Mouse (Mus musculus): ENCODE data around the gene Sik2. TPM values are rescaled to one million over a fixed set of nuclear protein-coding genes. Genes with fewer than 3 reads are reported as not detected.
A peak's percentile ranks its signal among the peaks of the same experiment; 100 is the strongest.

The Sik2 gene
- polyA plus RNA-seq, 1 experiment from 2014 or later = 14.5 TPM

DNA sequence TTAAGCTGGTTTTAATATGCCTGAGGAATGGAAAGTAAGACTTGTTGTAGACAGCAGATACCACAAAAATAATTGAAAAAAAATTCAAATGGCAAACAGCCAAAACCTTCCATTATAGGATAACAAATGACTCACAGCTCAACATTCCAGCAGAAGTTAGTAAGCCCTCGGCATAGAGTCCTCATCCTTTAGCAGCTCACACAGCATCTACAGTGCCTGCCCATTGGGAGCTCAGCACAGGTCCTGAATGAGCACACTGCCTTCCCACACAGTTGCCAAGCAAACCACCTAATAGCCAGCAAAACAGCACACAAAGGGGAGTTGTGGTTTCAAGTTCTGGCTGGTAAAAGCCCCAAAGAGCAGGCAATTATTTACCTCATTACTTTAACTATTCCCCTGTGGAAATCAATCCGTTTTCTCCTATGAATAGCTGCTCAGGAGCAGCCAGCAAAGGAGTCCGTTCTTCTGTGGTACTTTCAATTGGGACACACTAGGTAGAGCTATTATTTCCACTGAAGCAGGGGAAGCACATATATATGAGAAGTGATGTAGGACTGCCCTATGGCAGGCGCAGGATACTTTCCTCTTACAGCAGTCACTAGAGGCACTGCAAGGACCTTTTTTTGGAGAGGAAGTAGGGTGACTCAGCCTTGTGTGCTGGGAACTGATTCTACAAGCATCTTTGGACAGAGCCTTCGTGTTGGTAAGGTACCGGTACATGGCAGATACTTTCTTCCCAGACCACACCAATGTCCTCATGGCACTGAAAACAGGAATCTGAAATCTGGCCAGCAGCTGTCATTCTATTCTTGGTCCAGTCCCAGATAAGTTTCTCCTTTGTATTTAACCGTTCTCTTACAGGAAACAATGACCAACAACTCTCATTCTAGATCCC is 108.6 kb downstream of the Sik2 start:
- Histone ChIP-seq H3K4me1 (replicated peaks) (no peaks in the 10 kb centered on the region), H3K4me3 (replicated peaks) (no peak overlapping the region), H3K27ac (no peak overlapping the region), H3K9ac (replicated peaks) (no peak overlapping the region), H3K27me3 (no peaks in the 10 kb centered on the region), H3K4me2 (replicated peaks) (no peak overlapping the region), H3K9me3 (no peaks in the 10 kb centered on the region), H3K36me3 (peaks cover 33% of the 10 kb centered on the region)
- 82% methylated on average over 7 of the region's 7 CpGs for WGBS
- ATAC-seq = no peak

DNA sequence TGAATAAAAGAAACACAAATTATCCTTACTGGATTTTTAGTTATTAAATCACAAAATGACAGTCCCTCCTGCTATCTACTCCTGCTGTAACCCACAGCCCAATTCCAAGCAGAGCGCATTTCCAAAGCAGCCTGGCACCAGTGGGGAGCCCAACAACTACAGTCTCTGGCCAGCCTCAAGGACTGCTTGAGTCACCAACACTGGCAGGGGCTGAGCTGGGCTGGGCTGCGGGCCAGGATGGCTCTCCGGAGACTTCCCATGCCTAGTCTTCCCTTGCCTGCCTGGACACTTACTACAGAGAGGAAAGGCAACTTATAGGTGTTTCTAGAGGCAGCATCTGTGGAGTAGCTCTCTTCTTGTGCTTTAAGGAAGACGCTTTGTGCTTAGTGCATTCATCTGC is 115.2 kb downstream of the Sik2 start:
- Histone ChIP-seq H3K9ac (replicated peaks) (no peak overlapping the region), H3K27me3 (no peaks in the 10 kb centered on the region), H3K4me1 (replicated peaks) (no peaks in the 10 kb centered on the region), H3K36me3 (peaks cover 49% of the 10 kb centered on the region), H3K4me3 (replicated peaks) (no peak overlapping the region), H3K9me3 (no peaks in the 10 kb centered on the region), H3K27ac (no peak overlapping the region), H3K4me2 (replicated peaks) (no peak overlapping the region)
- no peak for ATAC-seq
- WGBS = 83% methylated on average over 4 of the region's 4 CpGs

DNA sequence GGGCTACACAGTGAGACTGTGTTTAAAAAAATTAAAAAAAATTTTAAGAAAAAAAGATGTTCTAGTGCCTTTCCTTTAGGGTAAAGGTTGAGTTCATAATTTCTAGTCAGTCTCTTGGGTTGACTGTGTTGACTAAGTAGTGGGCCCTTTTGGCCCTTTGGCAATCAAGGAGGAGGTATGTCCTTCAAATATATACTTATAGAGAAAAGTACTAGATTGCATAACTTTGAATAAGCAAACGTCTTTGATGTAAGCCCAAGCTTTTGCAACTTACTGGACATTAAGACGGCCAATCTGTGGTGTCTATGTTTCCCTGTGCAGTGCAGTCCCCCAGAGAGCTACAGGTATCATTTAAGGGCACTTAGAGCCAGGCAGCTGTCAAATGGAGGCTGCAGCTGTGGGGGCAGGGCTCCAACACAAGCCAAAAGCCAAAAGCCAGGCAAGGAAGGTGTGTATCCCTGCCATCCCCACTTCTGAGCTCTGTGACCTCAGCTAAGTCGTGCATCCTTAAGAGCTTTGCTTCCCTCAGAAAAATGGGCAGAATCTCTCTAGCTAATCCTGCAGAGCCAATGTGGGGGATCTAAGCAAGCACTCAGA is 118.3 kb downstream of the Sik2 start:
- Histone ChIP-seq H3K36me3 (peaks cover 24% of the 10 kb centered on the region), H3K9me3 (no peaks in the 10 kb centered on the region), H3K27me3 (no peaks in the 10 kb centered on the region), H3K4me2 (replicated peaks) (no peak overlapping the region), H3K4me3 (replicated peaks) (no peak overlapping the region), H3K4me1 (replicated peaks) (peaks cover 14% of the 10 kb centered on the region), H3K9ac (replicated peaks) (no peak overlapping the region), H3K27ac (no peak overlapping the region)
- ATAC-seq = no peak
- WGBS = 93% methylated on average over 3 of the region's 3 CpGs

DNA sequence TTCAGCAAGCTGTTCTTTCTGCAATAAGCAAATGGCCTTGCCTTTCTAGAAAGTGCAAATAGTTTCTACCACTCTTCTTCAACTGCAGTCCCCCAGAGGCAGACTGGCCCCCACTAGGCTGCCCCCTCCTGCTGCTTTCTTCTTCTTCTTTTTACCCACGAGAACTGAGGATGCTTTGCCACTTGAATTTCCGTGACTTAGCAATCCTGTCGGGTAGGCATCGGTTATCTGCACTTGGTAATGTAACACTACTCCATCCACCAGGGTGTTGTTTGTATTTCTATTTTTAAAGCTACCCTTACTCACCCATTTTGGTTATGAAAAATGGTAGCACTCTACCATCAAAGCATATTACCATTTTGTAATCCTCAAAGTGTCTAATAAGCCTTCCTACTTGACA is 118.9 kb downstream of the Sik2 start:
- H3K27me3 ChIP-seq = no peaks in the 10 kb centered on the region
- H3K4me3 ChIP-seq (replicated peaks) = no peak overlapping the region
- H3K4me1 ChIP-seq (replicated peaks) = peaks cover 18% of the 10 kb centered on the region
- peaks cover 22% of the 10 kb centered on the region for H3K36me3 ChIP-seq
- H3K9ac ChIP-seq (replicated peaks) = no peak overlapping the region
- no peak overlapping the region for H3K27ac ChIP-seq
- no peak overlapping the region for H3K4me2 ChIP-seq (replicated peaks)
- WGBS = 77% methylated on average over 4 of the region's 4 CpGs
- H3K9me3 ChIP-seq = no peaks in the 10 kb centered on the region
- ATAC-seq = no peak

DNA sequence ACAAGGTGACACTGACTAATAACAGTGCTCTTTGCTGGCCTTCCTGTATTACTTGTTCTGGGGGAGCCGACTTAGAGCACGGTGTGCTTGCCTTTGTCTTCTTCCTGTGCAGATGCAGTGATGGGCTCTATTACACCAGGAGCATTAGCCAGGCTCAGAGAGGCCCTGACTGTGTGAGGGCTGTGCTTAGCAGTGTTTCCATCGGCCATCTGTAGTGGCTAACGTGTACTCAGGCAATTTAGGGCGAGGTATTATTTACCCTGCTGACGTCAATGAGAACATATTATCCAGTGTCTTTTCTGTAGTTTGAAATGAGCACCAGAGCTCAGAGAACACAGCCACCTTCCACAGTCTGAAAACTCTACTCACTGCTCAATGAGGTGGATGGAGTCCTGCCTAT is 119.7 kb downstream of the Sik2 start:
- Histone ChIP-seq H3K4me3 (replicated peaks) (no peak overlapping the region), H3K9me3 (no peaks in the 10 kb centered on the region), H3K27ac (no peak overlapping the region), H3K9ac (replicated peaks) (no peak overlapping the region), H3K4me2 (replicated peaks) (no peak overlapping the region), H3K27me3 (no peaks in the 10 kb centered on the region), H3K4me1 (replicated peaks) (peaks cover 18% of the 10 kb centered on the region), H3K36me3 (peaks cover 17% of the 10 kb centered on the region)
- ATAC-seq = no peak
- WGBS = 68% methylated on average over 6 of the region's 6 CpGs

DNA sequence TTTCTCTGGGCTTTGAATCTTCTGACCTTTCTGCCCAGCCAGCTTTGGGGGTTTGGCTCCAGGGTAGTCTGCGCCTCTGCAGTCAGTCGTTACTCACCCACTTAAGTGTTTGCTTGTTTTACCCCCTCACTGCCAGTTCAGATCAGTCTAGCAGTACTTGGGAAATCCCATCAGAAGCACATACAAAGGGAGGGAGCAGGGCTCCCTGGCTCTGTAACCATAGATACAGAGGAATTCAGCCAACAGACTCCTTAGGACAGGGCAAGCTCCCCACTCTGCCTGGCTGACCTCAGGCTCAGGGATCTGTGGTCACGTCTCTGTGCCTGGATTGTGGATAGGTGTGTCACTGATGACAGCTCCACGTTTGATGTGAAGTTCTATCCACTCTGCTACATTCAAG is 121.5 kb downstream of the Sik2 start:
- WGBS = 24% methylated on average over 4 of the region's 4 CpGs
- peaks cover 21% of the 10 kb centered on the region for H3K36me3 ChIP-seq
- H3K9me3 ChIP-seq = no peaks in the 10 kb centered on the region
- H3K4me3 ChIP-seq (replicated peaks) = no peak overlapping the region
- no peaks in the 10 kb centered on the region for H3K27me3 ChIP-seq
- peaks cover 18% of the 10 kb centered on the region for H3K4me1 ChIP-seq (replicated peaks)
- ATAC-seq = peak; percentile 66
- H3K9ac ChIP-seq (replicated peaks) = no peak overlapping the region
- H3K4me2 ChIP-seq (replicated peaks) = no peak overlapping the region
- no peak overlapping the region for H3K27ac ChIP-seq

DNA sequence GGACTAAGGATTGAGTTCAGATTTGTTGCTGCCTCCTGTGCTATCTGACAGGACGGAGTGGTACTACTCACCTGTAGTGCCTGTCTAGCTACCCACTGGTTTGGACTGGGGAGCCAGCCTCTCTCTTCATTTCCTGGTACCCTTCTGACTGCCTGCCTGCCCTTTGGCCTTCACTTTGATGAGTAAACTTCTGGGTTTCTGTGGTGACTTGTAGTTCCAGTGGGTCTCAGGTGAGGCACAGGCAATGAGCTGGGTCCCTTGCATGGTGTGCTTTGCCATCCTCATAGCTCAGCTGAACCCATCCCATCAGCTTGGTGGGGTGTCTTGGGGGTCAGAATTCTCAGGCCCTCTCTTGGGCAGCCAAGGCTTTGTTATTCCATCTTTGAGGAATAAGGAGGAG is 122.0 kb downstream of the Sik2 start:
- no peak overlapping the region for H3K4me2 ChIP-seq (replicated peaks)
- no peaks in the 10 kb centered on the region for H3K9me3 ChIP-seq
- no peak overlapping the region for H3K4me3 ChIP-seq (replicated peaks)
- H3K27me3 ChIP-seq = no peaks in the 10 kb centered on the region
- H3K4me1 ChIP-seq (replicated peaks) = peaks cover 18% of the 10 kb centered on the region
- no peak overlapping the region for H3K9ac ChIP-seq (replicated peaks)
- 92% methylated on average over 1 of the region's 1 CpGs for WGBS
- no peak for ATAC-seq
- H3K36me3 ChIP-seq = peaks cover 22% of the 10 kb centered on the region
- no peak overlapping the region for H3K27ac ChIP-seq

DNA sequence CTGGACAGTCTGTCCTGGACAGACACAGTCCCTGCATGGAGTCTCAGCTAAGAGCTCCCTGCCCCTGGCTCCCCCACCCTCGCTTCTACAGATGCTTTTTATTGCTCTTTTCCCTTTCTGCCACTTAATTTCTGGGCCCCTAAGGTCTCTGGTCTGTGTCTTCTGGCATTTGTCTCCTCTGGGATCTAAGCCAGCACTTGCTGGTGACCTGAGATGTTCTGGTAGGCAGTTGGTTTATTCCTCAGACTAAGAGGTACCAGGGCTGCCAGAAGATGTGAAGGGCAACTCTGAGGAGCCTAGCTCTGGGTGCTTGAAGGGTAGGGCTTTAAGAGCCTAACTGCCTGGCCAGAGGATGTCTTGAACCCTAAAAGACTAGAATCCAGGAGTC is 123.3 kb downstream of the Sik2 start:
- Histone ChIP-seq H3K27me3 (no peaks in the 10 kb centered on the region), H3K4me3 (replicated peaks) (no peak overlapping the region), H3K9me3 (no peaks in the 10 kb centered on the region), H3K9ac (replicated peaks) (no peak overlapping the region), H3K4me2 (replicated peaks) (no peak overlapping the region), H3K36me3 (peaks cover 30% of the 10 kb centered on the region), H3K27ac (no peak overlapping the region), H3K4me1 (replicated peaks) (peaks cover 18% of the 10 kb centered on the region)
- 63% methylated on average over 1 of the region's 1 CpGs for WGBS
- ATAC-seq = no peak

DNA sequence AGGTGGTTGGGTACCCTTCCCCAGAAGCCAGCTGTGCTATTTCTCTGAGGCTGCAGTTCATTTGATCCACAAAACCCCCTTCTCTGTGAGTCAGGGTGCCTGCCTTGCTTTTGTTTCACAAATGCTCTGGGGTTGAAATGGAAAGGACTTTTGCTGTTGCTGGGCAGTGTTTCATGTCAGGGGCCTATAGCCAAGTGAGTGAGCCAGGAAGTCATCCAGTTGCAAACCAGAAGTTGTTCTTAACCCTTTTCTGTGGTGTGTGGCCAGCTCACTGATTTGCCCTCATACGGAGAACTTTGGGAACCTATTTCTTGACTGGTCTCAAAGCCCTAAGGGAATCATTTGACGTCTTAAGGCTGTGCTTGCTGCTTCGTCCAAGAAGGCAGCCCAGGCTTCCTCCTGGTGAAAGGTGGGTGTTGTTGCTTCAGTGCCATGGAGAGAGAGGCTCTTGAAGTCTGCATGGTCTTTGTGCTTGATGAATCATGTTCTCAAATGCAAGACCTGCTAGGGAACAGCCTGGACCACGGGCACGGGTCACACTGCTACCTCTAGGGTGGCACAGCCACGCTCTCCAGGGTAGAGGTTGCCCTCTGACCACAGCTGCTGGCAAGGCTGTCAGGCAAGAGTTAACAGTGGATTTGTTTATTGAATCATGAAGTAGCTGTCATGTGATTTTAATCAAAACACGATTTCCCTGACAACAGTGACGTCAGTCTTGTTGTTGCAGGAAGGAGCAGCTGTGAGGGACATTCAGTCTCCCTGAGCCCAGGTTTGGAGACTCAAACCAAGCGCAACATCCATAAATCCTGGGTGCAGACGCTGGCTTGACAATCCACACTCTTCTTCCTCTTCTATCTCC is 123.9 kb downstream of the Sik2 start:
- 0 out of 2 replicates have a peak, but pooled peaks have one; percentile 31 for ATAC-seq
- no peak overlapping the region for H3K9ac ChIP-seq (replicated peaks)

DNA sequence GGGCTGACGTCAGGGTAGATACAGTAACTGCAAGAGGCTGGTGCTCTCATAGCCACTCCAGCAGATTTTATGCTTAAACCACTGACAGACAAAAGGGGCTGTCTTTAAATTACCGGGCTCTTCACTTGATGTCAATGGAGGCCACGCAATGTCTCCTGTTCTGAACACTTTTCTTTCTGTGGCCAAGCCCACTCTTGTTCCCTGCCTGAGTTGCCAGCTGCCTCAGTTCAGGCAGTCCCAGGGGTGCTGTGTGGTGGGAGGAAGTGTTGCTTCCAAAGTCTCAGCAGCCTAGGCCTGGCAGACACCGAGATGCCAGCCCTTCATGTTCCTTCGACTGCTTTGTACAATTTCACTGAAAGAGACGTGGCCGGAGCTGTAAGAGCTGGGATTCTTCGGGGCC is 124.8 kb downstream of the Sik2 start:
- peaks cover 45% of the 10 kb centered on the region for H3K36me3 ChIP-seq
- H3K4me3 ChIP-seq (replicated peaks) = no peak overlapping the region
- no peaks in the 10 kb centered on the region for H3K27me3 ChIP-seq
- peaks cover 18% of the 10 kb centered on the region for H3K4me1 ChIP-seq (replicated peaks)
- H3K4me2 ChIP-seq (replicated peaks) = no peak overlapping the region
- H3K27ac ChIP-seq = no peak overlapping the region
- no peak overlapping the region for H3K9ac ChIP-seq (replicated peaks)
- no peaks in the 10 kb centered on the region for H3K9me3 ChIP-seq
- no peak for ATAC-seq
- 86% methylated on average over 8 of the region's 8 CpGs for WGBS

More for the DNA sequence above, 123.9 kb downstream of the Sik2 start:
- Histone ChIP-seq H3K27me3 (no peaks in the 10 kb centered on the region), H3K4me2 (replicated peaks) (no peak overlapping the region), H3K4me3 (replicated peaks) (no peak overlapping the region), H3K4me1 (replicated peaks) (peaks cover 18% of the 10 kb centered on the region), H3K9me3 (no peaks in the 10 kb centered on the region), H3K36me3 (peaks cover 37% of the 10 kb centered on the region), H3K27ac (no peak overlapping the region; the same call in 1 of the 2 replicates)
- 74% methylated on average over 10 of the region's 10 CpGs for WGBS

DNA sequence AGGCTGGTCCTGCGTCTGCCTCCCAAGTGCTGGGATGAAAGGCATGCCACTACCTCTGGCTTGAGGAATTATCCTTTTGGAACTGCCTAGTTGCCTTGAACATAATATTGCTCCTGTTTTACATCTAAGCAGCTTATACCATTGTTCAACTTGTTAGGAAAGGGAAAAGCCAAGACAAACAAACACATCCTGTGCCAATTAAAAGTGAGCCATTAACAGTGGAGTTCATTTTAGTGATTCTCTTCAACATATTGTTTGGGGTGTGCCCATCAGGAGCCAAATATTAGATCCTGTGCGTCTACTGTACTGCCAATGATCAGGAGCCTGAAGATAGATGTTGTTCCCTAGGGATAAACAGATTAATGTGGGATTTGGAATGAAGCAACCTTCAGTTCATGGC is 126.7 kb downstream of the Sik2 start:
- Histone ChIP-seq H3K4me3 (replicated peaks) (no peak overlapping the region), H3K27ac (no peak overlapping the region), H3K4me1 (replicated peaks) (peaks cover 12% of the 10 kb centered on the region), H3K9ac (replicated peaks) (no peak overlapping the region), H3K4me2 (replicated peaks) (no peak overlapping the region), H3K27me3 (no peaks in the 10 kb centered on the region), H3K36me3 (peaks cover 64% of the 10 kb centered on the region), H3K9me3 (no peaks in the 10 kb centered on the region)
- 94% methylated on average over 2 of the region's 2 CpGs for WGBS
- ATAC-seq = no peak

DNA sequence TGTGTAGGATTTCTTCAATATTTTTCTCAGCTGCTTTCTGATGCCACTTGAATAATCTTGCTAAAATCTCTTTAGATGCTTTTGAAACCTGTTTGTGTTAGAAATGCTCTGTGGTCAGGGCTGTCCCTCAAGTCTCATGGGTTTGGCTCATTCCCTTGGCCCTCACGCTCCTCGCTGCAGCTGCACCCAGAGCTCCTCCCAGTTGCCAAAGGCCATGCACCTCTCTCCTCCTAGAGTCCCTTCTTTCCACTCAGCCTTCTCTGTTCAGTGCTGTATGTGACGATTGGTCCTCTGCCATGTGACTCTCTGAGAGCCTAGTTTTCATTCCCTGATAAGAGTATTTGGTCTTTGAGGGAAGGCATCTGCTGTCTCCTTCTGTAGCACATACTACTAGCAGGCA is 131.4 kb downstream of the Sik2 start:
- 82% methylated on average over 3 of the region's 3 CpGs for WGBS

More for the DNA sequence above, 131.4 kb downstream of the Sik2 start:
- H3K27ac ChIP-seq = no peak overlapping the region
- H3K27me3 ChIP-seq = no peaks in the 10 kb centered on the region
- no peak overlapping the region for H3K4me2 ChIP-seq (replicated peaks)
- no peak overlapping the region for H3K4me3 ChIP-seq (replicated peaks)
- H3K9me3 ChIP-seq = no peaks in the 10 kb centered on the region
- no peaks in the 10 kb centered on the region for H3K4me1 ChIP-seq (replicated peaks)
- no peak for ATAC-seq
- no peak overlapping the region for H3K9ac ChIP-seq (replicated peaks)
- H3K36me3 ChIP-seq = peaks cover 77% of the 10 kb centered on the region
